Mouse (Mus musculus) E14TG2a.4 (cell line): ENCODE data around the gene Tnfaip3.

Experiments used
- CTCF ChIP-seq: conservative IDR thresholded peaks from 2 replicates; pipeline ENCODE4 v1.5.1; 2014; ENCODE audit warnings: low read length
- NANOG ChIP-seq: IDR thresholded peaks from 2 replicates; pipeline ENCODE4 v1.6.1; 2014; ENCODE audit warnings: borderline replicate concordance, low read length, mixed read lengths
- POU5F1 ChIP-seq: IDR thresholded peaks from 2 replicates; pipeline ENCODE4 v1.6.1; 2014; ENCODE audit warnings: low read length, borderline replicate concordance

DNA sequence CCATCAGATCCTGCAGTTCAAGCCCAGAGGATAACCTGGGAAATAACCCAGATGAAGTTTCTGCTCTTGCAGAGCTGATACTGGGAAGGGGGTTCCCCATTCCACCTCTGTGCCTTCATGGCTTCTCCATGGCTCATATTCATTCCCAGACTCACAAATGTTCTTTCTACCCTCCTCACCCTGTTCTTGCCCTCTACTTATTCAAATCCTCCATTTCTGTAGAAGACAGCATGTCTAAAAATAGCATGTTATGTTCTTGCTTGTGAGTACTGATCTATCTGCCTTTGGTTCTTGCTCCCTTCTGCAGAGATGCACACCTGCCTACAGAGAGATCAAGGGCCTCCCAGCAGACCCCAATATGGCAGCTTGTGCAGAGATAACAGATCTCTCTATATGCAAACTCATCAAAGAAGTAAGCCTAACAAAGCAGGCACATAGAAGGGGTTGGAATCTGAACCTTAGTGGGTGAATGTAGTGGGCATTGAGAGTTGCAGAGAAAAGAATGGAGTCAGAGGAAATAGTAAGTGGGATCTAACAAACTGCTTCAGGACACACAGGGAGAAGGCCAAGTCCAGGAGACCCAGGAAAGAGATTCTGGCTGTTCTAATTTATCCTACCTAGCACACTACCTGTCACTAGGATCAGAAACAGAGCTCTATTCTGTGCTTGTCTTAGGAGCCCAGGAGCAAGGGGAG, 62.3 kb downstream of the Tnfaip3 start:
- TF ChIP-seq CTCF (no peak), POU5F1 (no peak), NANOG (no peak)
